ENCODE assay signal across 29 mouse cellular contexts in genomic region chr8:71358026-71358425, GRCm38 (mm10). TPM values are rescaled to one million over a fixed set of nuclear protein-coding genes. Genes with fewer than 3 reads are reported as not detected.
DNase-seq lines count a peak whose midpoint lies in the region; ATAC-seq and TF ChIP-seq lines count a peak whose summit lies in the region.
"Had no signal": no experiment of that assay in that cellular context is flagged by ENCODE, and none has a peak within 500 bp of the region (broad histone marks: within the 10 kb centered on the region; RNA-seq: fewer than 3 reads in every experiment).

No protein-coding gene starts in this region.

- no peaks in the 10 kb centered on the region for H3K9me3 ChIP-seq in embryonic facial prominence, embryonic 13.5 days
- no peaks in the 10 kb centered on the region for H3K9me3 ChIP-seq in embryonic facial prominence, embryonic 10.5 days
- H3K9me3 ChIP-seq in CH12.LX (replicated peaks; ENCODE audit: low read length): no peaks in the 10 kb centered on the region
- H3K9me3 ChIP-seq: forebrain, embryonic 15.5 days; hindbrain, embryonic 10.5 days; intestine, embryonic 15.5 days; neural tube, embryonic 12.5 days had no signal

- TF ChIP-seq RAD21 in CH12.LX (IDR thresholded peaks at IDR 0.05; ENCODE audit: low read depth, low read length): no peak; the same call in none of the 2 replicates

- dilution Hi-C loops in CH12.LX (cut with MboI; ENCODE audit: extremely low pct_ligation_motif_present, extremely low pct_unique_long_range_greater_than_20kb, low sequenced_read_pairs): no loop called here

- no peak overlapping the region for H3K4me3 ChIP-seq in embryonic facial prominence, embryonic 13.5 days
- no peak overlapping the region for H3K4me3 ChIP-seq in embryonic facial prominence, embryonic 10.5 days
- no peak overlapping the region for H3K4me3 ChIP-seq in left cerebral cortex, adult 2 months
- H3K4me3 ChIP-seq in CH12.LX (replicated peaks in 1 of 3; ENCODE audit: low read depth in 2 of 3, low read length in 2 of 3, poor library complexity in 1 of 3): no peak overlapping the region
- H3K4me3 ChIP-seq: forebrain, embryonic 15.5 days; gastrocnemius, adult 2 months; hindbrain, embryonic 10.5 days; intestine, embryonic 15.5 days; myocyte; neural tube, embryonic 12.5 days had no signal

- no peak overlapping the region for H3K4me2 ChIP-seq in embryonic facial prominence, embryonic 13.5 days
- H3K4me2 ChIP-seq in CH12.LX (ENCODE audit: insufficient read depth, low read depth, poor library complexity, severe bottlenecking): no peak overlapping the region
- H3K4me2 ChIP-seq: forebrain, embryonic 15.5 days; intestine, embryonic 15.5 days; midbrain, embryonic 11.5 days; neural tube, embryonic 12.5 days had no signal

- no peak overlapping the region for H3K27ac ChIP-seq in embryonic facial prominence, embryonic 13.5 days
- H3K27ac ChIP-seq in embryonic facial prominence, embryonic 10.5 days (replicated peaks): no peak overlapping the region
- H3K27ac ChIP-seq in left cerebral cortex, adult 2 months: no peak overlapping the region
- no peak overlapping the region for H3K27ac ChIP-seq in CH12.LX (ENCODE audit: insufficient read depth, low read depth)
- H3K27ac ChIP-seq: forebrain, embryonic 15.5 days; gastrocnemius, adult 2 months; hindbrain, embryonic 10.5 days; intestine, embryonic 15.5 days; neural tube, embryonic 12.5 days had no signal

- WGBS in embryonic facial prominence, embryonic 13.5 days: 79% methylated on average over 3 of the region's 3 CpGs
- 84% methylated on average over 3 of the region's 3 CpGs for WGBS in embryonic facial prominence, embryonic 10.5 days

- peak; percentile 5 for TF ChIP-seq CTCF in left cerebral cortex, adult 2 months (IDR thresholded peaks at IDR 0.05)
- TF ChIP-seq CTCF in CH12.LX (conservative IDR thresholded peaks at IDR 0.05 in 1 of 2, IDR thresholded peaks at IDR 0.05 in 1 of 2; ENCODE audit: low read depth in 2 of 2, low read length in 2 of 2): peak in 1 of 2 experiments; percentile 31; a peak in 2 of 4 replicates

- TF ChIP-seq EP300 in CH12.LX (IDR thresholded peaks at IDR 0.05; ENCODE audit: low read length): no peak

- no peak for TF ChIP-seq POLR2A in CH12.LX (IDR thresholded peaks at IDR 0.05; ENCODE audit: low read depth, low read length)

- 0 out of 2 replicates have a peak overlapping the region, but pooled peaks have one; percentile 11 for H3K9ac ChIP-seq in embryonic facial prominence, embryonic 13.5 days
- no peak overlapping the region for H3K9ac ChIP-seq in CH12.LX (ENCODE audit: insufficient read depth, low read depth)
- H3K9ac ChIP-seq: forebrain, embryonic 15.5 days; intestine, embryonic 15.5 days; neural tube, embryonic 12.5 days had no signal

- intact Hi-C loops in left cerebral cortex, adult 2 months (cut with DNase I): no loop called here

- H3K27me3 ChIP-seq in embryonic facial prominence, embryonic 13.5 days: no peaks in the 10 kb centered on the region
- no peaks in the 10 kb centered on the region for H3K27me3 ChIP-seq in embryonic facial prominence, embryonic 10.5 days (replicated peaks; ENCODE audit: low read depth, poor library complexity, severe bottlenecking)
- no peaks in the 10 kb centered on the region for H3K27me3 ChIP-seq in CH12.LX (replicated peaks)
- H3K27me3 ChIP-seq: forebrain, embryonic 15.5 days; intestine, embryonic 15.5 days; neural tube, embryonic 12.5 days had no signal

- no peaks in the 10 kb centered on the region for H3K79me2 ChIP-seq in CH12.LX (replicated peaks; ENCODE audit: control insufficient read depth, extremely low read depth, insufficient read depth, poor library complexity, severe bottlenecking)

- no peak for DNase-seq in embryonic facial prominence, embryonic 10.5 days (ENCODE audit: low spot score)
- DNase-seq in left cerebral cortex, adult 2 months (ENCODE audit: extremely low spot score in 1 of 2, low spot score in 2 of 2): no peak
- DNase-seq in left cerebral cortex, adult 8-10 months (ENCODE audit: low spot score in 2 of 2): no peak
- DNase-seq in CH12.LX (ENCODE audit: extremely low read depth): no peak
- no peak for DNase-seq in right cerebral cortex, postnatal 25 days
- no peak for DNase-seq in cerebellum, adult 18-20 months
- DNase-seq: adrenal gland, adult 2 months; adrenal gland, postnatal 36 days; cerebellum, adult 8-10 months; cerebellum, postnatal 25 days; gastrocnemius, adult 2 months; gastrocnemius, postnatal 36 days; heart, postnatal 14 days; kidney, adult 9 months; kidney, postnatal 14 days; left cerebral cortex, postnatal 4 days; right cerebral cortex, adult 18-20 months; right cerebral cortex, postnatal 4 days had no signal

- ATAC-seq in embryonic facial prominence, embryonic 13.5 days (ENCODE audit: insufficient number of reproducible peaks, insufficient read depth, low FRiP score, low TSS enrichment, low read depth): no peak
- ATAC-seq in granulocyte monocyte progenitor cell, adult 5-6 weeks (replicated peaks; ENCODE audit: poor library complexity, severe bottlenecking): 0 out of 2 replicates have a peak, but pooled peaks have one; percentile 15
- ATAC-seq: activated CD4-positive, CD25-positive, alpha-beta regulatory T cell, adult 4 months; forebrain, embryonic 15.5 days; hindbrain, embryonic 16.5 days; intestine, embryonic 15.5 days; lung, postnatal 0 days had no signal

- H3K36me3 ChIP-seq in embryonic facial prominence, embryonic 13.5 days: peaks cover 85% of the 10 kb centered on the region
- H3K36me3 ChIP-seq in embryonic facial prominence, embryonic 10.5 days (replicated peaks): peaks cover 83% of the 10 kb centered on the region
- H3K36me3 ChIP-seq in CH12.LX (replicated peaks in 1 of 2; ENCODE audit: control insufficient read depth in 1 of 2, insufficient read depth in 1 of 2, low read length in 1 of 2): peaks cover 68 to 87% of the 10 kb centered on the region in 2 experiments

- in situ Hi-C loops in CH12.LX (cut with MboI; ENCODE audit: low pct_ligation_motif_present, low pct_unique_long_range_greater_than_20kb, low sequenced_read_pairs): no loop called here

- H3K4me1 ChIP-seq in embryonic facial prominence, embryonic 13.5 days: no peaks in the 10 kb centered on the region
- no peaks in the 10 kb centered on the region for H3K4me1 ChIP-seq in embryonic facial prominence, embryonic 10.5 days
- peaks cover 0 to 13% of the 10 kb centered on the region in 2 experiments; a peak in 1 of 4 replicates for H3K4me1 ChIP-seq in CH12.LX (ENCODE audit: control insufficient read depth in 1 of 2, insufficient read depth in 2 of 2)
- H3K4me1 ChIP-seq: forebrain, embryonic 15.5 days; hindbrain, embryonic 10.5 days; intestine, embryonic 15.5 days; neural tube, embryonic 12.5 days had no signal

RNA-seq across cellular contexts. Expression of gene Use1, which starts 8.6 kb away (rescaled TPM):
- 115 and 118 TPM in 2 replicates for polyA plus RNA-seq in embryonic facial prominence, embryonic 13.5 days (2015; fragmentation: Nextera tagmentation; extraction: Ambion mirVana)
- polyA plus RNA-seq in embryonic facial prominence, embryonic 10.5 days (2016; fragmentation: Nextera tagmentation; extraction: Ambion mirVana): 83.1 and 84.3 TPM in 2 replicates
- total RNA-seq in left cerebral cortex, adult 2 months (2021): 100 to 1,000 TPM; 110 to 113 TPM
- 100 to 1,000 TPM; 125 to 140 (median 127) TPM for total RNA-seq in left cerebral cortex, adult 8-10 months (2022)
- 118 and 130 TPM in 2 replicates for total RNA-seq in CH12.LX (2012; rRNA removed)
- 69.6 and 78.4 TPM in 2 replicates for total RNA-seq in CH12.LX (2014; rRNA removed)
- 98.7 and 111 TPM in 2 replicates for polyA plus RNA-seq in CH12.LX (2012; ENCODE audit: insufficient read length, low read depth)
- total RNA-seq in granulocyte monocyte progenitor cell, adult 5-6 weeks (2014; fragmentation: Nextera tagmentation): 108 and 154 TPM in 2 replicates
- total RNA-seq in granulocyte monocyte progenitor cell, adult 5-6 weeks (2017): 140 and 156 TPM in 2 replicates

RNA-seq across cellular contexts. Expression of gene Ocel1, which starts 13.1 kb away (rescaled TPM):
- polyA plus RNA-seq in embryonic facial prominence, embryonic 13.5 days (2015; fragmentation: Nextera tagmentation; extraction: Ambion mirVana): 4.2 and 5.4 TPM in 2 replicates
- 4.0 and 5.0 TPM in 2 replicates for polyA plus RNA-seq in embryonic facial prominence, embryonic 10.5 days (2016; fragmentation: Nextera tagmentation; extraction: Ambion mirVana)
- 10 to 100 TPM; 16.6 to 19.0 TPM for total RNA-seq in left cerebral cortex, adult 2 months (2021)
- 10 to 100 TPM; 13.3 to 16.5 (median 14.7) TPM for total RNA-seq in left cerebral cortex, adult 8-10 months (2022)
- 7.1 and 8.9 TPM in 2 replicates for total RNA-seq in CH12.LX (2012; rRNA removed)
- total RNA-seq in CH12.LX (2014; rRNA removed): 4.4 and 4.8 TPM in 2 replicates
- polyA plus RNA-seq in CH12.LX (2012; ENCODE audit: insufficient read length, low read depth): 4.5 and 7.4 TPM in 2 replicates
- total RNA-seq in granulocyte monocyte progenitor cell, adult 5-6 weeks (2014; fragmentation: Nextera tagmentation): 8.8 and 12.4 TPM in 2 replicates
- 8.9 TPM in 2 replicates for total RNA-seq in granulocyte monocyte progenitor cell, adult 5-6 weeks (2017)

RNA-seq across cellular contexts. Expression of gene Nr2f6, which starts 23.7 kb away (rescaled TPM):
- 43.8 and 46.6 TPM in 2 replicates for polyA plus RNA-seq in embryonic facial prominence, embryonic 13.5 days (2015; fragmentation: Nextera tagmentation; extraction: Ambion mirVana)
- polyA plus RNA-seq in embryonic facial prominence, embryonic 10.5 days (2016; fragmentation: Nextera tagmentation; extraction: Ambion mirVana): 63.6 and 78.0 TPM in 2 replicates
- 10 to 100 TPM; 41.7 to 44.8 TPM for total RNA-seq in left cerebral cortex, adult 2 months (2021)
- 10 to 100 TPM; 32.5 to 39.6 (median 36.7) TPM for total RNA-seq in left cerebral cortex, adult 8-10 months (2022)
- total RNA-seq in CH12.LX (2012; rRNA removed): 25.2 and 25.3 TPM in 2 replicates
- total RNA-seq in CH12.LX (2014; rRNA removed): 11.8 and 13.1 TPM in 2 replicates
- 14.2 and 15.6 TPM in 2 replicates for polyA plus RNA-seq in CH12.LX (2012; ENCODE audit: insufficient read length, low read depth)
- total RNA-seq in granulocyte monocyte progenitor cell, adult 5-6 weeks (2014; fragmentation: Nextera tagmentation): 1.3 and 7.5 TPM in 2 replicates
- total RNA-seq in granulocyte monocyte progenitor cell, adult 5-6 weeks (2017): 3.3 and 4.1 TPM in 2 replicates

RNA-seq across cellular contexts. Expression of gene Ushbp1, which starts 37.6 kb away (rescaled TPM):
- 7.4 and 7.8 TPM in 2 replicates for polyA plus RNA-seq in embryonic facial prominence, embryonic 13.5 days (2015; fragmentation: Nextera tagmentation; extraction: Ambion mirVana)
- polyA plus RNA-seq in embryonic facial prominence, embryonic 10.5 days (2016; fragmentation: Nextera tagmentation; extraction: Ambion mirVana): 5.4 and 5.5 TPM in 2 replicates
- 1 to 10 TPM; 4.6 to 4.7 TPM for total RNA-seq in left cerebral cortex, adult 2 months (2021)
- 1 to 10 TPM; 3.4 to 5.1 (median 3.9) TPM for total RNA-seq in left cerebral cortex, adult 8-10 months (2022)
- not detected in 2 replicates for total RNA-seq in CH12.LX (2012; rRNA removed)
- total RNA-seq in CH12.LX (2014; rRNA removed): not detected in 2 replicates
- not detected in 2 replicates for polyA plus RNA-seq in CH12.LX (2012; ENCODE audit: insufficient read length, low read depth)
- total RNA-seq in granulocyte monocyte progenitor cell, adult 5-6 weeks (2014; fragmentation: Nextera tagmentation): not detected in 2 replicates
- not detected in 2 replicates for total RNA-seq in granulocyte monocyte progenitor cell, adult 5-6 weeks (2017)

RNA-seq across cellular contexts. Expression of gene Babam1, which starts 38.6 kb away (rescaled TPM):
- 88.9 and 104 TPM in 2 replicates for polyA plus RNA-seq in embryonic facial prominence, embryonic 13.5 days (2015; fragmentation: Nextera tagmentation; extraction: Ambion mirVana)
- polyA plus RNA-seq in embryonic facial prominence, embryonic 10.5 days (2016; fragmentation: Nextera tagmentation; extraction: Ambion mirVana): 109 and 110 TPM in 2 replicates
- total RNA-seq in left cerebral cortex, adult 2 months (2021): 100 to 1,000 TPM in 1 of 2 experiments, 10 to 100 TPM in 1; 97.3 to 107 TPM
- total RNA-seq in left cerebral cortex, adult 8-10 months (2022): 100 to 1,000 TPM in 3 of 4 experiments, 10 to 100 TPM in 1; 96.4 to 113 (median 105) TPM
- 66.0 and 67.3 TPM in 2 replicates for total RNA-seq in CH12.LX (2012; rRNA removed)
- 47.6 and 56.7 TPM in 2 replicates for total RNA-seq in CH12.LX (2014; rRNA removed)
- 132 and 137 TPM in 2 replicates for polyA plus RNA-seq in CH12.LX (2012; ENCODE audit: insufficient read length, low read depth)
- total RNA-seq in granulocyte monocyte progenitor cell, adult 5-6 weeks (2014; fragmentation: Nextera tagmentation): 70.0 and 84.9 TPM in 2 replicates
- total RNA-seq in granulocyte monocyte progenitor cell, adult 5-6 weeks (2017): 98.5 and 101 TPM in 2 replicates
